Mouse (Mus musculus) ES-Bruce4 (cell line): ENCODE data around the gene Ctxn2. TPM values are rescaled to one million over a fixed set of nuclear protein-coding genes. Genes with fewer than 3 reads are reported as not detected.

ENCODE experiments used
- H3K27ac ChIP-seq: 2 replicates; pipeline ENCODE4 v1.5.1; 2012; ENCODE audit warnings: low read length, inconsistent platforms; ENCODE audit not compliant: insufficient read depth
- H3K27me3 ChIP-seq: 2 replicates; pipeline ENCODE4 v1.6.1; 2012; ENCODE audit warnings: mild to moderate bottlenecking, low read length, inconsistent platforms; ENCODE audit not compliant: control insufficient read depth, poor library complexity, insufficient read depth, severe bottlenecking
- H3K36me3 ChIP-seq: 2 replicates; pipeline ENCODE4 v1.6.1; 2012; ENCODE audit warnings: inconsistent platforms, mild to moderate bottlenecking, low read length, moderate library complexity; ENCODE audit not compliant: control insufficient read depth, poor library complexity, insufficient read depth, severe bottlenecking
- H3K4me1 ChIP-seq: one replicate; pipeline ENCODE4 v1.8.1; 2011; ENCODE audit warnings: low read length; ENCODE audit not compliant: control insufficient read depth, insufficient read depth
- H3K4me3 ChIP-seq: 2 replicates; pipeline ENCODE4 v1.5.1; 2011; ENCODE audit warnings: low read depth, mild to moderate bottlenecking, low read length
- H3K9ac ChIP-seq: 2 replicates; pipeline ENCODE4 v1.6.1; 2012; ENCODE audit warnings: low read depth, mild to moderate bottlenecking, inconsistent platforms; ENCODE audit not compliant: poor library complexity, severe bottlenecking
- H3K9me3 ChIP-seq: replicated peaks from 2 replicates; pipeline ENCODE4 v1.6.1; 2012; ENCODE audit warnings: mild to moderate bottlenecking, low read length, inconsistent platforms; ENCODE audit not compliant: control insufficient read depth, poor library complexity, insufficient read depth, severe bottlenecking
- CTCF ChIP-seq: IDR thresholded peaks from one replicate; pipeline ENCODE4 v1.8.1; 2011; ENCODE audit warnings: low read depth, low read length
- EP300 ChIP-seq: IDR thresholded peaks from 2 replicates; pipeline ENCODE4 v1.6.1; 2011; ENCODE audit warnings: low read depth, low read length; ENCODE audit not compliant: insufficient read depth
- POLR2A ChIP-seq: IDR thresholded peaks from one replicate; pipeline ENCODE4 v1.8.1; 2011; ENCODE audit warnings: low read length; ENCODE audit not compliant: insufficient read depth
- polyA plus RNA-seq: library from polyadenylated mRNA; stranded (reverse); fragments of >200 nt; gene quantifications from 2 replicates; pipeline ENCODE4 v1.2.4, GENCODE M21; 2011; ENCODE audit warnings: low read depth; ENCODE audit not compliant: missing spikeins, insufficient read depth, insufficient read length

The Ctxn2 gene
- polyA plus RNA-seq, 1 experiment = not detected

DNA sequence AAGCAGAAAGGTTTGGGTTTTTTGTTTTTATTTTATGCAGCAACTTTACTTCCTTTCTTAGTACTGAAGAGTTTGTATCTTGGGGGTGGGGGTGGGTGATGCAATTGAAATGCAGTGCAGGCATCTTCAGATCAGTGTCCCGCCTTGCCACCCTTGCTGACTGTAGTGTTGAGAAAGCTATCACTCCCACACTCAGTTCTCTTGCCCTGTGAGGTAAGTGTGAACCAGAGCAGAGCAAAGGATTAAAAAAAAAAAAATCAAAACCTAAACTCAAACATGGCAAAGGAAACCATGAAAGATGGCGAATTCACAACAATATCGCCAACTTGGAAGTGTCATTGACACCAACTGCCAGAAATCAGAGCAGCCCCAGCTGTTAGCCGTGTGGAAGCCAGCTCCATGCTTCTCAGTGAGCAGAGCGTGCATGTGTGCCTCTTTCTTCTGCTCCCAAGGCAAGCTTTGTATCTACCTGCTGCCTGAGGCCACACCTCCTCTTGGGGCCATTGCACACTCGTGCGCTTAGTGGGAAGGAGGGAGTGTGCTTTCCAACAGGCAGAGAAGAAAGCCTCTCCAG is 41.8 kb downstream of the Ctxn2 start:
- TF ChIP-seq CTCF = no peak
- no peak for TF ChIP-seq POLR2A
- TF ChIP-seq EP300 = no peak
- H3K27me3 ChIP-seq = no peaks in the 10 kb centered on the region
- H3K36me3 ChIP-seq = no peaks in the 10 kb centered on the region
- no peaks in the 10 kb centered on the region for H3K9me3 ChIP-seq
- no peaks in the 10 kb centered on the region for H3K4me1 ChIP-seq
- no peak overlapping the region for H3K4me3 ChIP-seq
- H3K9ac ChIP-seq = no peak overlapping the region
- no peak overlapping the region for H3K27ac ChIP-seq

DNA sequence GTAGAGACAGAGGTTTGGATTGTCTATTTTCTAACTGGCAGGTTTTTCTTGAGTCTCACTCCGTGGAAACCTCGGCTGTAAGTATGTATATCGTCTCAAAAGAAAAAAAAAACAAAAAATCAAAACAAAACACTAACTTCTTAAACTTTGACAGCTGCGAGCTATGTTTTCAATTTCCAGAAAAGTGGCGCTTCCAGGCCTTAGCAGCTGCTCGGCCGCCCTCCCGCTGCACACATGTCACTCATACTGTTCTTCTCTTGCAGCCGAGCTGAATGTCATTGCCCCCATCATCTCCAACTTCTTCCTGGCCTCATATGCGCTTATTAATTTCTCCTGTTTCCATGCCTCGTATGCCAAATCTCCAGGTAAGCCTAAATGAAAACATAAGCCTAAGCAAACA is 51.4 kb downstream of the Ctxn2 start:
- no peak overlapping the region for H3K4me3 ChIP-seq
- H3K9ac ChIP-seq = no peak overlapping the region
- no peaks in the 10 kb centered on the region for H3K4me1 ChIP-seq
- TF ChIP-seq POLR2A (no peak), EP300 (no peak), CTCF (no peak)
- H3K27me3 ChIP-seq = no peaks in the 10 kb centered on the region
- no peaks in the 10 kb centered on the region for H3K36me3 ChIP-seq
- no peak overlapping the region for H3K27ac ChIP-seq
- no peaks in the 10 kb centered on the region for H3K9me3 ChIP-seq

DNA sequence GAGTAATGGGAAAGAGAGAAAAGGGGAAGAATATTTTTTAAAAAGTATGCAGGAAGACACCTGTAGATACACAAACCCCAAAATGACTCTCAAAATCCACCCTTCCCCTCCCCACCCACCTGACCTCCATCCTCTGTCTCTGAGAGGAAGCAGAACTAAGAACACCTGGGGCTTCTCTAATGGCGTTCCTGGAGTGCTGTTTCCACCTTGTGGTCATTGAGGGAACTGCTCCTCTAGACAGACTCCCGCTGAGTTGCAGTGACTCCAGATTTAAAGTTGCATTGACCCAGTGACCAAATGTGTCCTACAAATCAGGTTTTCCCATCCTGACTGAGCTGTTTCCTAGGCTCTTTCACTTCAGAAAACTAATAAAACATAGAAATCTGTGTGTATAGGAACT is 52.7 kb downstream of the Ctxn2 start:
- TF ChIP-seq POLR2A (no peak), CTCF (peak; percentile 69), EP300 (no peak)

DNA sequence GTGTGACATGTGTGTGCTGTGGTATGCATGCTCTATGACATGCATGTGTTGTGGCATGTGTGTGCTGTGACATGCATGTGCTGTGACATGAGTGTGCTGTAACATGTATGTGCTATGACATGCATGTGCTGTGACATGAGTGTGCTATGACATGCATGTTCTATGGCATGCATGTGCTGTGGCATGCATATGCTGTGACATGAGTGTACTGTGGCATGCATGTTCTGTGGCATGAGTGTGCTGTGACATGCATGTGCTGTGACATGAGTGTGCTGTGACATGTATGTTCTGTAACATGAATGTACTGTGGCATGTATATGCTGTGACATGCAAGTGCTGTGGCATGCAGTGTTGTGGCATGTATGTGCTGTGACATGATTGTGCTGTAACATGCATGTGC is 56.4 kb downstream of the Ctxn2 start:
- H3K4me1 ChIP-seq = no peaks in the 10 kb centered on the region
- H3K27me3 ChIP-seq = no peaks in the 10 kb centered on the region
- no peak overlapping the region for H3K4me3 ChIP-seq
- no peak overlapping the region for H3K27ac ChIP-seq
- H3K9me3 ChIP-seq = no peaks in the 10 kb centered on the region
- H3K9ac ChIP-seq = no peak overlapping the region
- H3K36me3 ChIP-seq = no peaks in the 10 kb centered on the region
- TF ChIP-seq POLR2A (no peak), CTCF (no peak), EP300 (no peak)

More for the DNA sequence above, 52.7 kb downstream of the Ctxn2 start:
- Histone ChIP-seq H3K27me3 (no peaks in the 10 kb centered on the region), H3K4me1 (no peaks in the 10 kb centered on the region), H3K9me3 (no peaks in the 10 kb centered on the region), H3K27ac (no peak overlapping the region), H3K36me3 (no peaks in the 10 kb centered on the region), H3K9ac (no peak overlapping the region), H3K4me3 (no peak overlapping the region)

DNA sequence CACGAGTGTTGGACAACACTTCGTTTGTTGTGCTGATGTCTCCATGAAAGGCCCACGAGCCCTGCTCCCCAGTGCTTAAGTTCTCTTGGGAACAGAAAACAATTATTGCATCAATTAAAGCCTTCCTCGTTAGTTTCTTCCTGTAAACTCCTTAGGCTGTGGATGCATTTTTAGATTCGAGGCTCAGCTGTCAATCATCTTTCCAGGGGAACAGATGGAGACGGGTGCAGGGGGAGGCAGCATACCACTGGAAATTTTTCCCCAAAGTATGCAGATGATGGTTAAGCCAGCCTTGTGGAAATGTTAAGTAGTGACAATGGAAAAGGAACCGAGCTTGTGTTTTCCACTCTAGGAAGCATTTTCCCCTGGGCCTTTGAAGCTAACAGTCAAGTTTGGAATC is 60.3 kb downstream of the Ctxn2 start:
- no peaks in the 10 kb centered on the region for H3K4me1 ChIP-seq
- no peak for TF ChIP-seq CTCF
- TF ChIP-seq EP300 = no peak
- TF ChIP-seq POLR2A = no peak
- H3K27ac ChIP-seq = no peak overlapping the region

More for the DNA sequence above, 60.3 kb downstream of the Ctxn2 start:
- Histone ChIP-seq H3K9me3 (no peaks in the 10 kb centered on the region), H3K4me3 (no peak overlapping the region), H3K9ac (no peak overlapping the region), H3K27me3 (no peaks in the 10 kb centered on the region), H3K36me3 (no peaks in the 10 kb centered on the region)

Other genes with a start within 250 kb of the Ctxn2 start
- gene Slc24a5, start 68.6 kb upstream of the Ctxn2 start, polyA plus RNA-seq = not detected in 2 replicates
- 192 and 197 TPM in 2 replicates for gene Myef2, start 13.0 kb upstream of the Ctxn2 start, polyA plus RNA-seq
- gene Slc12a1, start 15.8 kb downstream of the Ctxn2 start, polyA plus RNA-seq = not detected in 2 replicates
- 127 and 130 TPM in 2 replicates for gene Dut, start 110.5 kb downstream of the Ctxn2 start, polyA plus RNA-seq